Mouse (Mus musculus) adrenal gland, postnatal 25 days (tissue): Measurements from ENCODE around the gene Phgdh. TPM values are rescaled to one million over a fixed set of nuclear protein-coding genes. Genes with fewer than 3 reads are reported as not detected.
A peak's percentile ranks its signal among the peaks of the same experiment; 100 is the strongest.

ENCODE experiments used
- DNase-seq: peaks from one replicate; pipeline ENCODE4 v3.0.0; 2021; ENCODE audit warnings: mixed read lengths
- total RNA-seq: library from RNA; stranded (reverse); gene quantifications from 2 replicates; pipeline ENCODE4 v1.2.3, GENCODE M21; 2021

Gene Phgdh
- total RNA-seq, 1 experiment from 2014 or later, result 15.4 TPM

DNA sequence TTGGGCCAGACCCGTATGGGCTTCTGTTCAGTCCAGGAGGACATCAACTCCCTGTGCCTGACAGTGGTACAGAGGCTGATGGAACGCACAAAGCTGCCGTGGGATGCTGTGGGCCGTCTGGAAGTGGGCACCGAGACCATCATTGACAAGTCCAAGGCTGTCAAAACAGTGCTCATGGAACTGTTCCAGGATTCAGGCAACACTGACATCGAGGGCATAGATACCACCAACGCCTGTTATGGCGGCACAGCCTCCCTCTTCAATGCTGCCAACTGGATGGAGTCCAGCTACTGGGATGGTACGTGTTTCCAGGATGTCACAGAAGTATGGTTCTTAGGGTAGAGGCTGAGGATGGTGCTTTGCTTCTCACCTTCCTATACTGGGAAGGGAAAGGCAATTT is 48.7 kb downstream of the Phgdh start:
- no peak for DNase-seq

DNA sequence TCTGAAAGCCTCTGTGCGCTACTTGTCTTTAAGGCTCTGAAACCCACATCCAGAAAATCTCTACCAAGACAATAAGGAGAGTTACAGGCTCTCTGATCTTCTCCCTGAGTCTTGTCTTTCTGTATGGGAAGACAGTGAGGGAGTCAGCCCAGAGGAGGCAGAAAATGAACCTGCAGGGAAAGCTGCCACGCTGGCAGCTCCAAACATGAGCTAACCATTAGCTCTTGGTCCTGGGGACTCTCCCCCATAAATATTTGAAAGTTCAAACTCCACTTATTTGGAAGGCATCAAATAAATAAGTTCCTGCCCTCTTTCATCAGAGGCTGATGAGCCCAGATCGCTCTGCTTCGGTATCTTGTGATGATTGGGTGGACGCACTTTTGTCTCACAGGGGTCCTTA is 56.6 kb downstream of the Phgdh start:
- no peak for DNase-seq

DNA sequence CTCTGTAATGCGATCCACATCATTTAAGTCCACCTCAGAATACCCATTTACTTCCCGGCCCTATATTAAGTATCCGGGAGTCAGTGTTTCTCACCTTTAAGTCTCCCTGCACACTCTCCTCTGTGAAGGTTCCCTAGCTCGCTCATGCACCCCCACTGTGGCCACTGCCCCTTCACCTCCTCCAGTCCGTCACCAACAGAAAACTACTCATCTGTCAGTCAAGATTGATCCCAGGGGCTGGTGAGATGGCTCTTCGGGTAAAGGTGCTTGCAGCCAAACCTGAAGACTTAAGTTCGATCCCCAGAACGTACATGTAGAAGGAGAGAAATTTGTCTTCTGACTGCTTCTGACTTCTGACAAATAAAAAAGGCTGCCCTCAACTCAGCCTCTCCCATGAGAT is 57.4 kb downstream of the Phgdh start:
- DNase-seq, result no peak

DNA sequence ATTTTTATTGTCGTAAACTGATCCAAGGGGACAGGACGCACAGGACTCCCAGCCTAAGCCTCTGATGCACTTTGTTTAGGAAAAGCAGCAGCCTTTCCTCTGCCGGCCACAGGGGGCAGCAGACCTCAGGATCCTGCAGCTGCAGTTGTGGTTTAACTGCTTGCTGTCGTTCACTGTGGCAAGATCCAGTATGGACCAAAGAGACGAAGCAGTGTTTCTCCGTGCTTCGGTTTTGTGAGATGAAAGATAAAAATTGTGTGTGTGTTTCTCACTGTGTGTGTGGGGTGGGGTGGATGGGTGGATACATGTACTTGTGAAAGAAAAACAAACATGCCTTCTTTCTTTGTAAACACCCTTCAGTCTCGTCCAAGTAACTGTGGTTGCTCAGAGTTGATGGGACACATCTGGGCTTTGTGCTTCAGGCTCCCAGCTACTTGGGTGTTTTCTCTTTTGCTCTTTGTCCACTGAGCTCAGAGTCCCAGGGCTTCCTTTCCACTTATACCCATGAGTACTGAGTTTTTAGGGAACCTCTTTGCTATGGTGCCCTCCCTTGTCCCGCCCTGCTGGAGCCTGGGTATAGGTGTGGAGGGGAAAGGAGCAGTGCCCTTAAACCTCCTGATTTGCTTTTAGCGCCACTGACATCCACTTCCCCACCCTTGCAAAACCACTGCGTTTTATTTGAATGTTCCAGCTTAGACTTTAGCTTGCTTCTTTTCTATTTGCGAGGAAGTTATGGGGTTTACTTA is 58.7 kb downstream of the Phgdh start:
- peak; percentile 62 for DNase-seq

DNA sequence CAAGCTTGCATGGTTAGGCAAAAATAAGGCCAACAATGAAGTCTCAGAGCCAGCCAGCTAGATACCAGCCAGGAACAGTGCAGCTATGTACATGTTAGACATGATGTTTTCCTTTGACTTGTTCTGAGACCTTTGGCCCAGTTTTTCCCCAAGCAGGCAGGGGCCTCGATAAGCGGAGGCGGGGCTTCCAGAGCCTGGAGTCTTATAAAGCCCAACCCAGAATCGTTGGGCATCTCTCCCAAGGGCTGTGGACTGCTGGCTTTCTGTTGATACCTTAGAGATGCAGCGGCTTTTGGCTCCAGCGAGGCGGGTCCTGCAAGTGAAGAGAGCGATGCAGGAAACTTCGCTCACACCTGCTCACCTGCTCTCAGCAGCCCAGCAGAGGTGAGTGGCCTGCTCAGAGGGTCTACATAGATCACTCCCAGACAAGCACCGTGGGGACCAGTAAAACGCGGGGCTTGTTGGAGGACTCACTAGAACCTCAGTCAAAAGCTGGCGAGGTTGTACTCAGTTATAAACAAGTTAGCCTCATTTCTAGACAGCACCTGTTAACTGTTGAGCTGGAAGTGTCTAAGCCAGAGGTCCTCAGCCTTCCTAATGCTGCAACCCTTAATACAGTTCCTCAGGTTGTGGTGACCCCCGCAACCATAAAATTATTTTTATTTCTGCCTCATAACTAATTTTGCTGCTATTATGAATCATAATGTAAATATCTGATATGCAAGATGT is 59.4 kb downstream of the Phgdh start, which contains the start of gene Hmgcs2:
Gene Hmgcs2, plus strand, starts transcription at position 232 of the 729 bp plus-strand sequence.
- DNase-seq, result no peak

DNA sequence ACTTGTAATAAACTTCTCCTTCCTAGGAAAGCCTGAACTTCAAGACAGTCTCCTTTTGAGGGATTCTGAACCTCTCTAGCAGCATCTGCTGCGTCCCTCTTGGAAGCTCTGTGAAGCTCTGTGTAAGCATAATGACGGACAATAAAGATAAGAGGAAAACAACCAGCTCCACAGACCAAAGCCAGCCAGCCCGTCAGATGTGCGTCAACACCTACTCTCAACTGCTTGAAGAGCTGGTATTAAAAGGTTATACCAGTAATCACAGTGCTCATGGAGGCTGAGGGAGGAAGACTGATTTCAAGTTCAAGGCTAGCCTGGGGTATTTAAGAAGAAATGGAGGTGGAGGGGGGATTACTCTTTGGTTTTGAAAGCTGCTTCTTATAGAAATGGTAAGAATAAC is 60.1 kb downstream of the Phgdh start:
- no peak for DNase-seq

DNA sequence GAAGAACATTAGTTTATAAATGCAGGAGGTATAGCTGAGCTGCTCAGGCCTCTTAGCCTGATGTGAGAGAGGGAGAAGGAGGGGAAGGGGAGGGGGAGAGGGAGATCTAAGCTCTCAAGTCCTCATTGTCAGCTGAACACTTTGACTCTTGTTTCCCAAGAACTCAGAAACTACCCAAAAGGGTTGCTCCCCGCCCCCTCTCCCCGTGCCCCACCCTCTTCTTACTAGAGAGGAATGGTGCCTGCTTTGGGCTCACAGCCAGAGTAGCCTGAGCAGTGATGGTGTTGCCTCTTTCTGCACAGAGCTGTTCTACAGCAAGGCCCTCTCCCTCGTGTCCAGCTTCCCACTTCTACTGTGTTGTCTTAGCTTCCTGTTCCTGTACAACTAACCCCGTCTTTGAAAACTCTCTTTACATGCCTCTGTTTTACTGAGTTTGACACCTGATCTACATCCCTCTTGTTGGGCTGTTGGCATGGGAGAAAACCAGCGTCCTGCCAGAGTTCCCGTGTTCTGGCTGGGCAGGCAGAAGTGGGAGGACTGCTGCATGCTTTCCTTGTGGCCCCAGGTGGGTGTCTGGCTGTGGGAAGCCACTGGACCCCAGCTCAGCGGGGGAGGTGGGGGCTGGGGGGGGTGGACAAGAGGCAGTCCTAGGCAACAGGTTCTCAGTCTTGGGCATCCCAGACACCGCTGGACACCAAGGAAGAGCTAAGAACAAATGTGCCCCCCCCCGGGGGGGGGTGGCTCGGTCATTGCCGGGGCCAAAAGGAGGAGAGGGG is 66.0 kb downstream of the Phgdh start:
- no peak for DNase-seq

DNA sequence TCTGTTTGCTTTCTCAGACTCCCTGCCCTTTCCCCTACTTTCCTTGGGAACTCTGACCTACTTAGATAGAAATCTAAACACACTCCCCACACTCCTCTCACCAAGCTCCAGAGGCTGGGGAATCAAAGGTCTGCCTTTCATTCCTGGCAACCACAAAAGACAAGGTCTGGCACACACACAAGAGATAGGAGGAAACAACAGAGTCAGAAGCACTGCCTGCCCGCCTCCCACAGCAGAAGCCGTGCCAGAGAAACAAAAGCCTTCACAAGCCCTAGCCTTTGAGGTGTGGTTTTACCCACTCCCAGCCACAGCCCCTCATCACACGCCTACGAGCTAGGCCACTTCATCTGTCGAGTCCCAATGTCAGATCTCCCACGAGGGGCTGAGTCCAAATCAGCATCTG is 72.5 kb downstream of the Phgdh start:
- no peak for DNase-seq

Other genes with a start within 250 kb of the Phgdh start
- gene Adam30, start 179.4 kb downstream of the Phgdh start, total RNA-seq, result not detected in 2 replicates
- gene Reg4, start 117.8 kb downstream of the Phgdh start, total RNA-seq, result not detected in 2 replicates
- gene Hmgcs2, start 59.6 kb downstream of the Phgdh start, total RNA-seq, result 6.0 and 18.1 TPM in 2 replicates
- 6.1 and 6.2 TPM in 2 replicates for gene Zfp697, start 42.5 kb upstream of the Phgdh start, total RNA-seq
- not detected in 2 replicates for gene Gm4450, start 117.1 kb upstream of the Phgdh start, total RNA-seq
- gene Hsd3b4, start 170.5 kb upstream of the Phgdh start, total RNA-seq, result not detected in 2 replicates
- gene Gm10681, start 248.8 kb upstream of the Phgdh start, total RNA-seq, result not detected in 2 replicates